Mouse (Mus musculus) frontal cortex, adult 2 months (tissue): ENCODE measurements around the gene Dcaf4. TPM values are rescaled to one million over a fixed set of nuclear protein-coding genes. Genes with fewer than 3 reads are reported as not detected.

Experiments used
- polyA plus RNA-seq: library from polyadenylated mRNA; depleted of rRNA; stranded (reverse); fragments of >200 nt; gene quantifications from 2 replicates; pipeline ENCODE4 v1.2.3, GENCODE M21; 2012; rRNA removed

Dcaf4 gene
- polyA plus RNA-seq, 1 experiment: 37.8 TPM

Other genes with a start within 250 kb of the Dcaf4 start
- gene Dpf3, start 32.8 kb upstream of the Dcaf4 start, polyA plus RNA-seq: 5.9 and 7.3 TPM in 2 replicates
- gene Zfyve1, start 76.8 kb downstream of the Dcaf4 start, polyA plus RNA-seq: 37.7 and 45.8 TPM in 2 replicates
- gene Rbm25, start 110.8 kb downstream of the Dcaf4 start, polyA plus RNA-seq: 179 and 181 TPM in 2 replicates
- 34.8 and 35.7 TPM in 2 replicates for gene Psen1, start 167.7 kb downstream of the Dcaf4 start, polyA plus RNA-seq
- gene Papln, start 243.2 kb downstream of the Dcaf4 start, polyA plus RNA-seq: 3.0 and 3.4 TPM in 2 replicates